Mouse (Mus musculus): Measurements from ENCODE around the gene Kcnj4. TPM values are rescaled to one million over a fixed set of nuclear protein-coding genes. Genes with fewer than 3 reads are reported as not detected.

The Kcnj4 gene
- total RNA-seq (2021) (1 to 10 TPM in 1 of 2 experiments, under 1 TPM in 1; 0.20 to 6.3 TPM), polyA plus RNA-seq (2012; rRNA removed) (0.36 and 3.8 TPM in 2 replicates)
- long read RNA-seq, transcript Kcnj4-201 (2 exons, 2,152 nt), result major isoform, 6 of 6 reads
- long read RNA-seq, partial matches to known transcripts, result 0 of 6 reads
- long read RNA-seq, other reads (novel, unspliced or antisense), result 0 of 6 reads

DNA sequence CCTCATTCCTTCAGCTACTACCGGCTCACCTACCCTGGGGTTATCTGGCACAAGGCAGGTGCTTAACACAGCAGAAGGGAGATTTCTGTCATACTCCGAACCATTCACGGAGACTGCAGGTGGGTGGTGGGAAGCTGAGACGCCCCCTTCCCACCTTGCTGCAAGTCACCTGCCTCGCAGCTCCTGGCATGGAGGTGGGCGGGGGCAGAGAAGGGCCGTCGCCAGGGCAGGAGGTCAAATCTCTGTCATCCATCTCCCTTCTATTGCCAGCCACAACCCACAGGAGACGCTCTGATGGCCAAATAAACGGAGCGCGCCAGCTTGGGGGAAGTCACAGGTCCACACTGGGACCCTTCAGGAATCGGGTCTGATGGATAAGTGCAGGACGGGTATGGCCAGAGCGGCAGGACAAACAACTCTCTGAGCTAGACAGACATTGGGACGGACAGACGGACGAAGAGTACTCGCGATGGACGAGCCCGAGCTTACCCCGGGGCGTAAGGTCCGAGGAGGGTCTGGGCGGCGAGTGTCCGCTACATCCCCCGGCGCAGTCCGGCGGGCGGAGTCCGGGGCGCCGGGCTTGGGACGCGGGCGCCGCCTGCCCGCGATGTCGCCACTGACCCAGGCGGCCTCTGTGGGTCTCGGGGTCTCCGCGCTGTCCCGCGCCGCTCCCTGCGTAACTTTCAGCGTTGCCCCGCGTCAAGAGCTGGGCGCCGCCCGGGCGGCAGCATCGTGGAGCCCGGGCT lies at the start of gene Kcnj4:
Gene Kcnj4 (minus strand): TSS at position 535 of the 746 bp plus-strand sequence.
- DNase-seq, result no peak

DNA sequence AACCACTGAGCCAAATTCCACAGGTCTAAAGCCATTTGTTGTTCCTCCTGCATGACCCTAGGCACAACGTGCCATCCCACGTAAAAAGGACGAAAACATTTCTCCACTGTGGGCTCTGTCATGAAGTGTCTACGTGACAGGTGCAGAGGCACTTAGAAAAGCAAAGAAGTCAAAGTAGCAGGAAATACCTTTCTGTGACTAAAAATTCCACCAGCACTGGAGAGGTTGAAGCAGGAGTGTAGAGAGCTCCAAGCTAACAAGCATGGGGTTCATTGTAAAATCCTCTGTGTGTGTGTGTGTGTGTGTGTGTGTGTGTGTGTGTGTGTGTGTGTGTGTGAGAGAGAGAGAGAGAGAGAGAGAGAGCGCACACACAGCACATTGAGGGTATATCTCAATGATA lies 47.5 kb upstream of the Kcnj4 start:
- DNase-seq, result no peak

DNA sequence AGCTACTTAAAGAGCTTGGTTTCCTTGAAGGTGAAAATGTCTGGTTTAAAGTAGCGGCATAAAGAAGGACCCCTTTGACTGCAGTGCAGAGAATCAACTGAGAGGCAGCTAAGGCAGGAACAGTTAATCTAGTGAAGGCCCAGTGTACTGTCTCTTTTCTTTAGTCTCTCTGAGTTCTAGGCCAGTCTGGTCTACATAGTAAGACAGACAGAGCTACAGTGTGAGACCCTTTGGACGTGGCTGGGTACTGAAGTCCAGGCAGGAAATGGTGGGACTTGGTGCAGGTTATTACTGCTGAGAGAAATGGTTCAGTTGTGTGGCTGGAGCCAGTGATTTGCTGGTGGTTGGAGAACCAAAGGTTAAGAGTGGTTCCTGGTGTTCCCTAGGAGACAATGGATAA lies 43.2 kb upstream of the Kcnj4 start:
- DNase-seq, result no peak

DNA sequence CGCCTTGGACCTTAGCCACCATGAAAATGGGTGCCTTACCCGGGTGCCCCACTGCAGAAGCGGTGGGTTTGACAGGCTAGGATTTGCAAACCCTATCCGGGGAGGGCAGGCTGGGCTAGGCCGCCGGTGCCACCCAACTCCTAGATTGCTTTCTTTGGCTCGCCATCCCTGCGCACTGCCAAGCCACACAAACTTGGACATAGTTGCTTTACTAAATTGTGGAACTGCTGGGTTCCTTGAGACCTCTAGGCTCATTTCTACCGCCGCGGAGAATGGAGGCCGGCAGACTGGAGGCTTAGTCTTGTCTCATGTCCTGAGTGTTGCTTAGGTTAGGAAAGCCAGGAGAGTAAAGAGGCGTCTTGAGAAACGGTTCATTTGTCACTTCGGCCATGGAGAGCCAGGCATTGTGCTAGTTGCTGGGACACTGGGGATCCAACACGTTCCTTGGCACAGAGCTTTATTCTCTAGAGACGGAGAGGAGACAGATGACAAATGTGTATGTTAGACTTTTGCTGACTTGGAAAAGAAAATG lies 42.3 kb upstream of the Kcnj4 start:
- DNase-seq, result no peak

DNA sequence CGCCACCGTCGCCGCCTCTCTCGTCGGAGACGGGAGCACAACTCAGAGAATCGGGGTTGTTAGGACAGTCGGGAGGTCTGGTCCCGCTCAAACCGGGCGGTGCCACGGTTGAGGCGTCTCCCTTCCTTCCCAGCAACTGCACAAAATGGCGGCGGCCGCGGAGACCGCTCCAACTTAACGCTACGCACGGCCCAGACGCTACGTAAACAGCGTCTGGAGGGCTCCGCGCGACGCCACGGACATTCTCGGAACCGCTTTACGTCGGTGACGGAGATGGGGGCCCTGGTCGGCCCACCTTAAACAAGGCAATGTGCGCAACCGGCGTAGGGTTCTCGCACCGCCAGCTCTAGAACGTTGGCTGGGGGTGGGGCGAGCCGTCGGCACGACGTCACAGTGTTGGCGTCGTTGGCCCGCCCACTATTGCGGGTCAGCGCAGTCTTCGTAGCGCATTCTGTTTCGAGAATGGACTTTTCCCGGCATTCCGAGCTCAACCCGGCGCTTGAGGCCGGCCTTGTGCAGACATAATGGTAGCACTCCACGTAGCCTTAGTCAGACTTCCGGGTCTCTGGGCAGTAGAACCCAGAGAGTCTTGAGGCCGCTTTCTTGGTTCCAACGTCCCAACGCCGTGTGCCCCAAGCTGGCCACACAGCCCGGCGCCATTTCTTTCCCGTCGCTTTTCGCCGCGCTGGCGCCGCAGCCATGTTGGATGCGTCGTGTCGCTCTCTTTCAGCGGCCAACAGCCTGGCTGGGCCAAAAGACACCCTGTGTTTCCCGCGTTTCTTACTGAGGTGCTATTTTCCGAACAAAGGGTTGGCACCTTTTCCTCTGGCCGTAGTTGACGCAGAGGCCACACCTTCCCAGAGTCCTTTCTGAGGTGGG lies 41.6 kb upstream of the Kcnj4 start, which contains the start of gene Ddx17:
Gene Ddx17 (minus strand): TSS at position 332 of the 879 bp plus-strand sequence.
- peak; percentile 98 for DNase-seq

DNA sequence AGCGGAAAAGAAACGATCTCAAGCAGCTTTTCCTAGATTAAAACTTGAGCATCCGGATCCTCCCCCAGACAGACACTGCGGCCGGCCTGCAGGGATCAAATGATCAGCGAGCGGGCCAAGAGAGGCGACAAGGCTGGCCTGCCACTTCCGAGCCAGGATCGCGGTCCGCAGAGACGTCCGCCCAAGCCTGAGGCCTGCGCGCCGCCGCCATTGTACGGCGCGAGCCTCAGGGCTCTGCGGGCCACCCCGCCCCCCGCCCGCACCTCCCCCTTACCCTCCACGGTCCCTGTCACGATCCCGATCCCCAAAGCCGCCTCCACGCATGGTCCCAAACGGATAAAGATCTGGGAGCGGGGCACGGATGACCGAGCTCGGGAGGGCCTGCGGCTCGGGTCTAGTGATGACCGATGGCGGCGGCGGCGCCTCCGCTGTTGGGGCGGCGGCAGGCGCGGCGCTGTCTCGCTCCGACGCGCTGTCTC lies 40.9 kb upstream of the Kcnj4 start:
- peak; percentile 88 for DNase-seq

DNA sequence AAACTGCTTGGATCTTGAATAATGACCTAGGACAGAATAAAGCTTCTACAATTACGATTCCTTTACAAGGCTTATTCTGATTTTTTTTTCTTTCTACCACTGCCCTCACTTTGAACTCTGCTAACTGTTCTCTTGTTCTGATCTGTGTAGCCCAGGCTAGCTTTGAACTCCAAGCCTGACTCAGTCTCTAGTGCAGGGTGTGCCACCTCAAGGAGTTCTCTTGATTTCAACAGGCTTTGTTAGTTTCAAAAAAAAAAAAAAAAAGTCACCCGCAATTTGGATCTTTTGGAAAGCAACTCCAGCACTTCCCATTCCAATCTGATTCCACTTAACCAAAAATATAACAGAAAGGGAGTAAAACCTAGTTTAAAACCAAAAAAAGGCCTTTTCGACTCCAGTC lies 40.5 kb upstream of the Kcnj4 start:
- DNase-seq, result no peak

DNA sequence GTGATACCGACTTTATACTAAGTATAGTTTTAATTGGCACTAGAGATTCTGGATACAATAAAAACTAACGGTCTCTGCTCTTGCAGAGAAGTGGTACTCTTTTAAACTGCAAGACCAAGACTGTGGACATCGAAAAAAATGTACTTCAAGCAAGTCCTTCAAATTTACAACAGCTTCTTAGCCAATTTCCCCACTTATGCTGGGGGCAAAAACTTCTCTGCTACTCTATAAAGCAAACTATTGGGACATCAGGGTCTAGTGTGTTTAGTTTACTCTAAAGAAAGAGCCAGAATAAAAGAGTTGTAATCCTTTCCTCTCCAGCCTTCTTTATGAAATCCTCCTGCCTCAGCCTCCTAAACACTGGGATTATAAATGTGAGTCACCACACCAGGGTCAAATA lies 38.9 kb upstream of the Kcnj4 start:
- no peak for DNase-seq

DNA sequence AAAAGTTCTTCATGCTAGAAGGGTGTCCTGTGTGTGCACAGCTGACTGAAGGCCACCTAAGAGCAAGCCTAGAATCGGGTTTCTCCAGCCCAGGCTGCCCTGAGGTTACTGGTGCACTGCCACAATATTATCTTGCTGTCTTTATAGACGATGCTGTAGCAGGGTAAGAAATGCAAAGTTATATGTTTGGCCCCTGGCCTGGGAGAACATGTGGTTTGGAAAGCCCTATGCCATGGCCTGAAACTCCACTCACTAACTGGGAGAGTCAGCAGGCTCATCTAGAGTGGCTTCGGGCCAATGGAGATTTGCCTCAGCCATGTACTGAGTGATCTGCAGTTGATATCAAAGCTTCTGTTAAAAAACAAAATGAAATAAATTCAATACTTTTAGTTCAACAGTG lies 28.8 kb upstream of the Kcnj4 start:
- no peak for DNase-seq

DNA sequence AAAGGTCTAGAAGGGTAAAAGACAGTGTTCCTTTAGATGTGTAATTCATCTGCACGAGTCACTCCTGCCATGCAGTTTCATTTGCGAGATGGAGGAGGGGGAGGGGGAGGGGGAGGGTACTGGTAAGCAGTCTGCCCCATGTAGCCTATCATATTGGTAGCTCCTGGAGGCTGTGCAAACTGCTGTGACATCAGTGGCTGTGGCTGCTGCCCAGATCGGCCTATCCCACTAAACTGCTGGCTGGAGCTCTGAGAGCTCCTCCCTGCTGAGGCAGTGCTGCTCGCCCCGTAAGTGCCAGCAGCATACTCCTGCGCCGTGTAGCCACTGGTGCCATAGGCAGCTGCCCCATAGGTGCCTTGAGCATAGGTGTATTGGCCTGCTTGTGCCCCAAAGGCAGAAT lies 24.9 kb upstream of the Kcnj4 start:
- no peak for DNase-seq

DNA sequence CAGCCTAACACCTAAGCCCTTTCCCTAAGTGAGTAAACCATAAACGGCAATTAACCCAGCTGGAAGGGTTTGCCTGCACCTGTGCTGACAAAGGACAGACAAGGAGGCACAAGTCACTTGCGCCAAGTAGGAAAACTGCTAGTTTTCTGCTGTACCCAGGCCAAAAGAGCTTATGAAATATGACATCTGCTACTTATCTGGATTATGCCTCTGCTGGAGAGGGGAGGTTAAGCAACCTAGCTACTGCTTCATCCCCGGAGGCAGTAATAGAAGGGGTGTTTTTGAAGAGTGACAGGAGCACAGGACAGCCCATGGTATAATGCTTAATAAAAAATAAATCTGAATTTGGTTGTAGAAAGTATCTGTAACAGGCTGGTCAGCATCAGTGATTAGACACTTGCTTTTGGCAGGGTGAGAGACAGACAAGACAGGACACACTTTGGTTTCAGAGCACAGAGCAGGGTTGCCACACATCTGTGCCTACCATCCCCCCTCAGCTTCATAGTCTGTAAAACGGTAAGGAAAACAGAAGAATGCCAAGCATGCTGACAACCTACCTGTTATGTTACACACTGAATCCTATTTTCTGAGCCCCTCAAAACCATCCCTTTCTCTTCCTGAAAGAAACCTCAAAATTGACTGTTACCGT lies 23.1 kb upstream of the Kcnj4 start:
- no peak for DNase-seq

DNA sequence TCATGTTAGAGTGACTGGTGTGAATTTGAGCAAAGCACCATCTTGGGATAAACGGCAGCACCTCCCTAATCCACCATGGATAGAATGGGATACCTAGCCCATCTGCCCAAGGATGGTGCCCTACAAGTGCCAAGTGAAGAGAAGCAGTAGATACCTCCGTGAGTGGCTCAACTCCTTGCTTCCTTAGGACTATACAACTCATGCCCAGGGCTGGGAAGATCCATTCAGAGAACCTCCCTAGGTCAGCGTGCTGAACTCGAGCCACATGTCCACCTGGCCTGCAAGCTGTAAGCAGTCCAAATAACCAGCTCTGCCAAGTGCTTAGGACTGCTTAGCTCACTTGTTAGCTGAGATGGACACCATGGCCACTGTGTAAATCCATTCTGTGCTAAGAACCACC lies 22.2 kb upstream of the Kcnj4 start:
- DNase-seq, result no peak

DNA sequence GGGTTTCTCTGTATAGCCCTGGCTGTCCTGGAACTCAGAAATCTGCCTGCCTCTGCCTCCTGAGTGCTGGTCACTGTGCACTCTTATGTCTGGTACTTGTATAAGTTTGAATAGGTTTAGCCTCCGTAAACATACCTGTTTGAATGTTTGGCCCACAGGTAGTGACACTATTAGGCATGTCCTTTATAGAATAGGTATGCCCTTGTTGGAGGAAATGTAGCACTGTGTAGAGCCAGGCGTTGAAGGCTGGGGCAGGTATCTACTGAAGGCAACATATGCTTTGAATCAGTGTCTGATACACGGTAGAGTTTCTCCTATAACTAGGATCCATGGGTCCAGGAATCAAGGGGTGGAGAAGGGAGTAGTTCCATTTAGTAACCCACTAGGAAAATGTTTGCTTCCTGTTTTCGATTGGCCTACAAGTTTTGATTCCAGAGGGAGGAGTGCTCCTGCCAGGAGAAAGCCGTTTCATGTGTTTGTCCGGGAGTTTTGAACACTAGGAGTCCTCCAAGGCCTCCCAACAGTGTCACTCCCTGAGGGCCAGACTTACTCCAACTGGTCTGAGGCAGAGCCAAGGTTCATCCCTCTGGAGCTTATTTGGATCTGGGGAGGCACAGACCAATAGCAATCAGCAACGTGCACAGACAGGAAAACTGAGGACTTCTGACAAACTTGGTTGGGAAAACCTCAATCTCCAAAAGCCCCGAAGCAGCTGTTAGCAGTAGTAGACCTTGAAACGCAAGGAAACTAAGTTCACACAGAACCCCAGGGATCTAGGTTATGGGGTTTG lies 21.1 kb upstream of the Kcnj4 start:
- no peak for DNase-seq

DNA sequence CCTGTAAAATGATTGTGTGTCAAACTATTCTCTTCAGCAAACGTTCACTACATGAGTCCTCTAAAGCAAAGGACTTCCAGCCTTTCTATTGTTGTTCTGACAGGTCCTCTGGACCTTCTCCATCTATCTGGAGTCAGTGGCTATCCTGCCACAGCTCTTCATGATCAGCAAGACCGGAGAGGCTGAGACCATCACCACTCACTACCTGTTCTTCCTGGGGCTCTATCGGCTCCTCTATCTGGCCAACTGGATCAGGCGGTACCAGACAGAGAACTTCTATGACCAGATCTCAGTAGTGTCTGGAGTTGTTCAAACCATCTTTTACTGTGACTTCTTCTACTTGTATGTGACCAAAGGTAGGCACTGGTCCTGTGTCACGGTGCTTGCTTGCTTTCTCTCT lies 20.5 kb upstream of the Kcnj4 start:
- DNase-seq, result no peak

DNA sequence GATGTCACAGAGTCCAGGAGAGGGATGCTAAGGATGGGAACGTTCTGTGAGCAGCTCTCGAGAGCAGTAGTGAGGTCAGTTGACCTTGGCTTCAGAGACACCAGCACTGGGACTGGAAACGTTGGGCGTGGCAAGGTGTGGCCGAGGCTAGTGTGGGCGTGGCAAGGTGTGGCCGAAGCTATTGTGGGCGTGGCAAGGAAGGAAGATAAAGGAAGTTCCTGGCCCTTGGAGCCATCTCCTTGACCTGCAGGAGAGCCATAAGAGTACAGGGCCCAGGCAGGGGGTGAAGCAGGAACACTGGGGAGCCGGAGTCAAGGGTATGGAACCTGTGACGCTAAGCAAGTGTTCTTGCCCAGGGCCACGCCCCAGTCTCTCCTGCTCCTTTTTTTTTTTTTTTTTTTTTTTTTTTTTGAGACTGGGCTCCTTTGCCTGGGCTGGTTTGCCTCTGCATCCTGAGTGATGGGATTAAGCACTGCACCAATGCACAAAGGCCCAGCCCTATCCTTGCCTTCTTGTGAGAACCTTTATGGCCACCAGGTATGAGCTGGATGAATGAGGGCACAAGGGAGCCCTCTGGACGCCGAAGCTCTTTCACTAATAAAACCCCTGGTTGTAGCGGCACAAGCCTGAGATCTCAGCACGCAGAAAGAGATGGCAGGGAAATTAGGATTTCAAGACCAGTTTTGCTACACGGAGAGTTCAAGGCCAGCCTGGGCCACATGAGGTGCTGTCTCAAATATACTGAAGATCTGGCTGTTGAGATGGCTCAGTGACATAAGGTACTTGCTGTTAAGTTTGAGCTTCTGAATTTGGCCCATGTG lies 14.6 kb upstream of the Kcnj4 start:
- DNase-seq, result no peak

DNA sequence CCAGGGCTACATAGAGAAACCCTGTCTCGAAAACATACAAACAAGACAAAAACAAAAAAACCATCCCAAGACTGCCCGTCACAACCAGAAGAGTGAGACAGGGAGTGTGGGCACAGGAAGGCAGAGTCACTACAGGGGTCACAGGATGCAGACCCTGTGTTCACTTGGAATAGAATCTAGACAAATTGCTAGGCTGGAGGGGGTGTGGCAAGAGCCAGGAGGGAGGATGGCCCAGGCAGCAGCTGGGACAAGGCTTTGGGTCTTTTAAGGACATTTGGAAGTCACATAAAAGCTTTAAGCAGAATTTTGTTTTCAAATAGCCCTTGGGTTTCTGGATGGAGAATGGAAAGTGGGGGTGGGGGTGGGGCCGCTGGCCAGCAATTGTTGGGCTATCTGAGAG lies 13.5 kb upstream of the Kcnj4 start:
- DNase-seq, result no peak

DNA sequence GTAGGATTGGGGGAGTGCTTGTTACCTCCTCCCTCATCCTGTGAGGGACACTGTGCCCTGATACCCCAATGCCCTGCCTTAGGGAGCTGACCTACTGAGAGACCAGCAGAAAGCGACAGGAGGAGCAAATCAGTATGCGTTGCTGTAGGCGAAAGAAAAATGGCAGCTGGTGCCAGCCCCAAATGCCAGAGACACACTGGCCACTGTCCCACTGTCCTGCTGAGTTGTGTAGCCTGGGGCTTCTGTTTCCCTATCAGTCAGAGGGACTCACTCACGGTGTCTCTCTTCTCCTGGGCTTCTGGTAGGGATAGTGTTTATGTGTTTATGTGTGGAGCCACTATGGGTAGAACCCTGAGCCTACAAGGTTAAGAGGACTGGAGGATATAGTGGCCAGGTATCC lies 12.7 kb upstream of the Kcnj4 start:
- DNase-seq, result no peak

DNA sequence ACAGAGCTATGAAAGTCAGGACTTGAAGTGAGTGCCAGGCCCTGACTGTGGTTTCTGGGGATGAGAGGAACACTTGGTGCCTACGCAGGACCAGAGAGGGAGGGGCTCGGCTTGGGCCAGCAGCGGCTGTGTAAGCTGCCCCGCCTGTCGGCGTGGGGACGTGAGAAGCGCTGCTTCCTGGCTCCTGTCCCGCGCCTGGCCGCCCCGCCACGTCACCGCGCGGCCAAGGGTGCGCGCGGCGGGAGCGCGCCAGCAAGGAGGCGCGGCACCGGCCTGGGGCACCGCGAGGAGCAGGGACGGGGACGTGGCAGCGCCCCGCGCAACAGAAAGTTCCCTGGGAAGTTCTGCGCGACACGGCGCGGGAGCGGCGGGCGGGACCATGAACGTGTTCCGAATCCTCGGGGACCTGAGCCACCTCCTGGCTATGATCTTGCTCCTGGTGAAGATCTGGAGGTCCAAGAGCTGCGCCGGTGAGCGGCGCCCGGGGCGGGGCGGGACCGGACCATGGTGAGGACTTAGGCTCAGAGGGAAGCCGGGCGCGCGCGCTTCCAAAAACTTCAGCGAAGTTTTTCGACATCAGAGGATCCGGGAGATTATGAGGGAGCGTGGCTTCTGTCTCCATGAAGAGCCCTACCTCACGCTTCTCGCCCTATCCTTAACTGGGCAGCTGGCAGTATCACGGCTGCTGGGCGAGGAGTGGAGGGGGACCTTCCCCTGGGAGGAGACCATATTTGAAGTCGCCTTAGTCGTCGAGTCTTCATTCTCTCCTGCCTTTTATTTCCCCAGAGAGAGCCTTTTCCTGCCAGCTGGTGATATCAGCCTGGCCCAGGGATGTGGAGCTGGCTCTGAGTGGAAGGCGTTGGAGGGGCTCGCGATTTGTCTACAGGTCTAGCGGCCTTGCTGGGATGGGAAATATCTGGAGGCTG lies 11.4 kb upstream of the Kcnj4 start, which contains the start of gene Kdelr3:
Gene Kdelr3 (plus strand): TSS at position 241 of the 926 bp plus-strand sequence.
- DNase-seq, result peak; percentile 89

DNA sequence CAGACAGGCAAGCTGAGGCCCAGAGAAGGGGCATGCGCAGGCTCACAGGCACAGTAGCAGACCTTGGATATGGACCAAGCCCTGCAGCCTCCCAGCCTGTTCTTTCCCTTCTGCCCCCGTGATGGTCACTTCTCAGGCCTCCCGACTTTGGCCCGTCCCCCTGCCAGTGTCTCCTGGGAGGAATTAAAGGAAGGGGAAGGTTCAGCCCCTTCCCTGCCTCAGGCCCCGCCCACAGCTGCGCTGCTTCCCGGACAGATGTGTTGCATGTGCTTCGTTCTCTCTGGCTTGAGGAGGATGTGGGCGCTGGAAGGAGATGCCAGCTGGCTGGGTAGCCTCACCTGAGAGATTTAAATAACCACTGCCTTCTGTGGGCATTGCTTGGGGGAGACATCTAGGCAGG lies 8.9 kb upstream of the Kcnj4 start:
- no peak for DNase-seq
